Mouse (Mus musculus) mouse trophoblast stem cell (cell line): ENCODE results near the gene Ift57.

Experiments used
- in situ Hi-C, 2 experiments: fragments of 300-500 bp; cut with MseI, MboI; formaldehyde crosslinking; loops; 2 replicates in 1 of 2; 3 replicates in 1 of 2; pipeline ENCODE4 v1.15.1; 2025

Gene Ift57

GRCm38 (mm10) chr16:49753318-49753717 is 54.3 kb downstream of the Ift57 start:
- in situ Hi-C loops, result no loop called here

- in situ Hi-C loops, result no loop called here
These were observed 61.6 kb downstream of the Ift57 start for GRCm38 (mm10) chr16:49760517-49761203.

DNA sequence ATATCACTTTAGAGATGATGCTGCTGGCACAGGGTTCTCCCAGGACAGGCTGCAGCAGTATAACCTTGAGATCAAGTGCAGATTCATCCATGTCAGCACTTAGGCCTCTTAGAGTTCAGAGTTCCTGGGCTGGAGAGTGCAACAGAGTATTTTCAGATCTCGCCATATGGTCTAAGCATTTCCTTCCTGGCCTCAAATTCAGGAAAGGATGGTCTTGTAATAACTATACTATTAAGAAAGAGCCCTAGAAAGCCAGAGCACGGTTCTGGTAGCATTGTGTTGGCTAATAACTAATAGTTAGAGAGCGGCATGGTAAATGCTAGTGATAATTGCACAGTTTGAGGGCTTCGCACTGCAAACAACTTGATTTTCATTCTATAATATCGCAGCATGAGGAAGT is 62.9 kb downstream of the Ift57 start:
- in situ Hi-C loops, result no loop called here

GRCm38 (mm10) chr16:49766326-49766725 is 67.3 kb downstream of the Ift57 start:
- in situ Hi-C loops, result no loop called here

- in situ Hi-C loops, result no loop called here
These were observed 69.5 kb downstream of the Ift57 start for GRCm38 (mm10) chr16:49768491-49769031.

GRCm38 (mm10) chr16:49769831-49770261 is 70.8 kb downstream of the Ift57 start:
- in situ Hi-C loops, result no loop called here

- in situ Hi-C loops, result no loop called here
These were observed 71.5 kb downstream of the Ift57 start for GRCm38 (mm10) chr16:49770320-49771189.

- in situ Hi-C loops, result no loop called here
These were observed 72.8 kb downstream of the Ift57 start for GRCm38 (mm10) chr16:49771609-49772396.

DNA sequence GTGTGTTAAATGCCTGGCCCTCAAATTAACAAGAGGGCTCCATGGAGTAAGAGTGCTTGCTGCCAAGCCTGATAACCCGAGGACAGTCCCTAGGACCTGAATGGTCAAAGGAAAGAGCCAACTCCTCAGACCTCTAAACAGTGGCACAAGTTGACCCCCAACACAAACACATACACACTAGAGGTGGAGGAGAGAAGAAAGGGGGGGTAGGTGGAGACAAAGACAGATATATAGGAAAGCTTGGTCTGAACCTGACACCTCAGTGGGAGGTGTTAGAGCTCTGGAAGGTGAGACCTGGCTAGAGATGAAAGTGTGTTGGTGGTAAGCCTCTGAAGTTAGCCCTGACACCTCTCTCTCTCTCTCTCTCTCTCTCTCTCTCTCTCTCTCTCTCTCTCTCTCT is 73.5 kb downstream of the Ift57 start:
- in situ Hi-C loops, result no loop called here

- in situ Hi-C loops, result no loop called here
These were observed 74.0 kb downstream of the Ift57 start for GRCm38 (mm10) chr16:49773068-49773467.

DNA sequence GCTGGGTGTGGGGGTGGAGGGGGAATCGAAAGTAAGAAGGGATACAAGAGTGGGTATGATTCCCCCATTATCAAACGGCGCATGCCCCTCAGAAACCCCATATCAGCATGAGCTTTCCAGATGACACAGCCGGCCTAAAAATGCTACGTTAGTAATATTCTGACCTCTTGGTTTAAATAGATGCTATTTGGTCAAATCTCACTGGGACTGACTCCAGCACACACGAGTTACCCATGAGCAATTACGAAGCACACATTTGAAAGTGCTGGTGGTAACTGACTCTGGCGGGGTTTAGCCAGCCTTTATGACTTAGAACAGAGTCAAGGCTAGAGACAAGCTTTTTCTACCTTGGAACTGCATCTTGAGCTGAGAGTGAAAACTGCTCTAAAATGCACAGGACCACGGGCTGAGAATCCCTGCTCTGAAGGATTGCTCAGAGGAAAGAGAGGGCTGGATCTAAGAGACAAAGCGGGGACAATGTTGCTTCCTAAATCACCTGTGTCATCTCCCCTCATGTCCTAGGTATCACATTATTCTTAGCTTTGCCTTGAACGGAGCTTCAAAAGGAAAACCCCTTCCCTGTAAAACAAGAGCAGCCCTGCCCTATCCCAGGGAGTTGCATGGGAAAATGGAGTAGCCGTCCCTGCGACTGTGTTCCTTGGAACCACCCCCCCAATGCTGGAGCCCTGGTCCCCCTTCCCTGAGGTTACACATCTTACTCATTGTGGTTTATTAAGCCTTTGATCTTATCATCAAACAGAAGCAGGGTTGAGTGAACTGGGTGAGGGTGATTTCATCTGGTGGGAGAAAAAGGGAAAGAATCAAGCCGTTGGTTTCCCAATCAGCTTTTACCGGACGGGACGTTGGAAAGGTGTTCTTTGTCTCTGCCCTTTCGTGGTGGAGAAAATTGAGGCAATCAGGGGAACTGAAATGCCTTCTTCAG is 75.3 kb downstream of the Ift57 start:
- in situ Hi-C loops, result no loop called here

DNA sequence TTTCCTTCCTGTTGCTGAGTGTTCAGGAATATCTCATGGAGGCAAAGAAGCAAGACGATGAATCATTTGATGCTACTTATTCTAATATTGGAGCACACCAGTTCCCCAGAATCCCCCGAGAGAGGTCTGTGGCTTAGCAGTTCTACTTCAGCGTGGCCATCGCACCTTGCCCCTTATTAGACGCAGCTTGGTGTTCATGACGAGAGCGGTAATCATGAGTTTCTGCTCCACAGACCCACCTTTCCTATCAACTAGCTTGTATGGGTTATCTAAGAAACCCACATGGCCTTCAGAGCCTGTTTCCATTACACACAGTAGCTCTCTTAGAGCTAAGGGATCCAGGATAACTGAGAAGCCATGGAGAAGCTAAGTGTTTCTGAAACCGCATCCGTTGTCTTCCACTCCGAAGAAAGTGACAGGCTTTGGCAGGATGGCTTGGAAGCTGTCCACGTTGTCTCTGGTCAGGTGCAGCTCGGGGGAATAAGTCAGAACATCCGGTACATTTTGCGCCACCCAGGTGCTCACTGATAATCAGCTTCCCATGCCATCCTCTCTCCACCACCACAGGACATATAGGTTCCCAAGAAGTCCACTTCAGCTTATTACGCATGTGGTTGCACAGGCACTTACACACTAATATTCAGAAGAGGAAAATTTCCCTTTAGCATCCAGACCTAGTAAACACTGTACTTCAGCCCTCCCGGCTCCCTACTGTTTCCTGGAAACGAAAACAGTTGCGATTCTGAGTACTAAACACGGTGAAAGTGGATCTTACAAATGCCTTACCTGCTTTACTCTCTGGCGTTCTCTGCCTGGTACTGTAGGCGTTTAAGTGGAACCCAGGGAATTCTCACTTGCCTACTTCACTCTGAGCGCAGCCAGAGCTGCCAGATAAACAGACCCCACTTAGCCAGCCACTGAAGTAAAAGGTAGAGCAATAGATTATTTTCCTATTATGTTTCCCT is 76.3 kb downstream of the Ift57 start:
- in situ Hi-C loops, result no loop called here

- in situ Hi-C loops, result no loop called here
These were observed 77.9 kb downstream of the Ift57 start for GRCm38 (mm10) chr16:49776981-49777380.

DNA sequence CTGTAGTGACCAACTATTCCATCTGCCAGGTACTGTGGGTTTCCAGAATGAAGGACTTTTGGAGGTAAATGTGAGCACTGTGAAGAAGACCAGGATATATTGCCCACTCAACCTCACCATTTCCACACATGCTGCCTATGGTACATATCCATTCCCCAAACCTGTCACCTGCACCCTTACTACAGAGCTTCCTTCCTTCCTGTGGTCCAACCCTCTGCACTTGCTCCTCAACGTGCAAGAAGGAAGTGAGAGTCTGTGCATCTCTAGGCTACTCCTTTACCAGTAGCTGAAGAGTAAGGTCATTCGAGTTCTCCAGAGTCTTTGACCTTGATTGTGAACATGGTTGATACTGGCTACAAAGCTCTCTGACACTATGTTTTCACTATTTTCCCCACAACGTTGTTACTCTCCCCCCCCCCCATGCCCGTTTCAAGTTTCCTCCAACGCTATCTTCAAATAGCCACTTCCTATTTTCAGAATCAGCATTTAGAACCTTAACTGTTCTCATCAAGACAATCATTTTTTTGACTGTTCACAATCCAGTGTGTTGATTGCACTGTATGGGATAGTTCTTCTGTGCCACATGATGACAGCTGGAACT is 82.6 kb downstream of the Ift57 start:
- in situ Hi-C loops, result no loop called here

DNA sequence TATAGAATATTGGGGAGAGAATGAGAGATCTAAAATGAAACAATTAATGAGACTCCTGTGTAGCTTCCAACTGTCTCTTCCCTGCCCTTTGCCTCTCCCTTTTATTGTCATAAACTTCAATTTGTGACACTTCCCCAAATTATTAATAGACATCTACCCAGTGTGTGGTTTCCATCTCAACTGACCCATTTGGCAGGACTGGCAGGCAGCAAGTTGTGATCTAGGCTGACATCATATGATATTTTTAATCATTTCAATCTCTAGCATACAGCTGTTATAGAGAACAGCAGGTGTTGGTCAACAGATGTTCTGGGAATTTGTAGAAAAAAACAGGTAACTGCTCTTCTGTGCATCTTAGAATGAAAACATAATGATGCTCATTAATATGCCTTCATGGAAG is 84.3 kb downstream of the Ift57 start:
- in situ Hi-C loops, result no loop called here

DNA sequence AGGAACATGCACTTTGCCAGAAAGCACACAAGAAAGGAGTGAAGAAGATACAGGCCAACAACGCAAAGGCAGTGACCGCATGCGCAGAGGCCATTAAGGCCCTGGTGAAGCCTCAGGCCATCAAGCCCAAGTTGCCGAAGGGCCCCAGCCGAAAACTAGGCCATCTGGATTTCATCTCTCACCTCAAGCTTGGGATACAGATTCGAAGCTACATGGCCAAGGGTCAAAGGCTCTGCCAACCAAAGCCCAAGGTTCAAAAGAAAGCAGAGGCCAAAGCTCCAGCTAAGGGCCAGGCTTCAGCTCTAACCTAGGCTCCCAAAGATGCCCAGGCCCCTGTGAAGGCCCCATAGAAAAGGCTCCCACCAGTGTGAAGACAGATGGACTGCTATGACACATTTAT is 87.1 kb downstream of the Ift57 start:
- in situ Hi-C loops, result no loop called here

GRCm38 (mm10) chr16:49787714-49788113 is 88.7 kb downstream of the Ift57 start:
- in situ Hi-C loops, result no loop called here

- in situ Hi-C loops, result no loop called here
These were observed 91.8 kb downstream of the Ift57 start for GRCm38 (mm10) chr16:49790575-49791465.
